In genomic region chr9:63354168-63354567, GRCm38 (mm10) we compare ENCODE assay signal across 24 mouse cellular contexts. TPM values are rescaled to one million over a fixed set of nuclear protein-coding genes. Genes with fewer than 3 reads are reported as not detected.
DNase-seq lines count a peak whose midpoint lies in the region; ATAC-seq and TF ChIP-seq lines count a peak whose summit lies in the region.
"Had no signal": no experiment of that assay in that cellular context is flagged by ENCODE, and none has a peak within 500 bp of the region (broad histone marks: within the 10 kb centered on the region; RNA-seq: fewer than 3 reads in every experiment).

No protein-coding gene starts in this region.

- H3K4me2 ChIP-seq in midbrain, embryonic 11.5 days: no peak overlapping the region
- H3K4me2 ChIP-seq in midbrain, embryonic 15.5 days: no peak overlapping the region
- H3K4me2 ChIP-seq in liver, postnatal 0 days (ENCODE audit: low read depth, low read length): no peak overlapping the region
- H3K4me2 ChIP-seq: embryonic facial prominence, embryonic 13.5 days; hindbrain, embryonic 14.5 days; intestine, embryonic 15.5 days; limb, embryonic 15.5 days; liver, embryonic 15.5 days; midbrain, embryonic 12.5 days; neural tube, embryonic 13.5 days had no signal

- H3K27me3 ChIP-seq in midbrain, embryonic 11.5 days (ENCODE audit: control insufficient read depth, insufficient read depth, low read length): no peaks in the 10 kb centered on the region
- no peaks in the 10 kb centered on the region for H3K27me3 ChIP-seq in midbrain, embryonic 15.5 days (replicated peaks)
- no peaks in the 10 kb centered on the region for H3K27me3 ChIP-seq in cerebellum, adult 2 months (ENCODE audit: control insufficient read depth, insufficient read depth, low read length)
- H3K27me3 ChIP-seq in liver, postnatal 0 days (ENCODE audit: insufficient read depth, low read length): no peaks in the 10 kb centered on the region
- H3K27me3 ChIP-seq: embryonic facial prominence, embryonic 13.5 days; intestine, embryonic 15.5 days; limb, embryonic 15.5 days; liver, embryonic 15.5 days; midbrain, embryonic 12.5 days; neural tube, embryonic 13.5 days had no signal

- no peaks in the 10 kb centered on the region for H3K36me3 ChIP-seq in midbrain, embryonic 11.5 days (ENCODE audit: control insufficient read depth, insufficient read depth, low read length)
- H3K36me3 ChIP-seq in midbrain, embryonic 15.5 days (replicated peaks): no peaks in the 10 kb centered on the region
- no peaks in the 10 kb centered on the region for H3K36me3 ChIP-seq in liver, postnatal 0 days (replicated peaks; ENCODE audit: insufficient read depth, low read length)
- H3K36me3 ChIP-seq: intestine, embryonic 15.5 days had no signal

- no peak overlapping the region for H3K9ac ChIP-seq in midbrain, embryonic 11.5 days (ENCODE audit: low read length)
- H3K9ac ChIP-seq in midbrain, embryonic 15.5 days: no peak overlapping the region
- no peak overlapping the region for H3K9ac ChIP-seq in liver, postnatal 0 days (replicated peaks)
- H3K9ac ChIP-seq: embryonic facial prominence, embryonic 13.5 days; hindbrain, embryonic 14.5 days; intestine, embryonic 15.5 days; limb, embryonic 15.5 days; liver, embryonic 15.5 days; midbrain, embryonic 12.5 days; neural tube, embryonic 13.5 days had no signal

- DNase-seq in adrenal gland, postnatal 10 days: peak; percentile 37
- no peak for DNase-seq in adrenal gland, postnatal 4 days (ENCODE audit: low spot score in 2 of 2)
- DNase-seq in midbrain, embryonic 11.5 days (ENCODE audit: low spot score, missing footprints): peak; percentile 72
- DNase-seq in kidney, adult 18-20 months: peak; percentile 35
- DNase-seq in kidney, postnatal 14 days: peak; percentile 43
- DNase-seq in cerebellum, adult 2 months: no peak
- no peak for DNase-seq in liver, postnatal 0 days
- DNase-seq: cerebellum, adult 11 months; cerebellum, postnatal 14 days; gastrocnemius, postnatal 25 days; heart, adult 2 months; heart, postnatal 36 days had no signal

- 81% methylated on average over 4 of the region's 4 CpGs for WGBS in midbrain, embryonic 11.5 days
- WGBS in midbrain, embryonic 15.5 days: 87% methylated on average over 4 of the region's 4 CpGs
- 88% methylated on average over 4 of the region's 4 CpGs for WGBS in cerebellum, adult 2 months
- 81% methylated on average over 4 of the region's 4 CpGs for WGBS in liver, postnatal 0 days (ENCODE audit: insufficient replicate concordance)

- no peak for TF ChIP-seq EP300 in liver, postnatal 0 days (IDR thresholded peaks at IDR 0.05; ENCODE audit: low read depth)

- no peak for ATAC-seq in midbrain, embryonic 11.5 days (ENCODE audit: low FRiP score)
- ATAC-seq in midbrain, embryonic 15.5 days (replicated peaks): no peak
- ATAC-seq in liver, postnatal 0 days: no peak
- ATAC-seq: activated CD4-positive, CD25-positive, alpha-beta regulatory T cell, adult 4 months; forebrain, embryonic 16.5 days; intestine, embryonic 15.5 days had no signal

- no peak overlapping the region for H3K4me3 ChIP-seq in midbrain, embryonic 11.5 days (ENCODE audit: low read depth, low read length)
- H3K4me3 ChIP-seq in midbrain, embryonic 15.5 days: no peak overlapping the region
- H3K4me3 ChIP-seq in cerebellum, adult 2 months (replicated peaks; ENCODE audit: insufficient read depth, low read depth, low read length): no peak overlapping the region
- no peak overlapping the region for H3K4me3 ChIP-seq in liver, postnatal 0 days (ENCODE audit: low read depth, low read length)
- H3K4me3 ChIP-seq: embryonic facial prominence, embryonic 13.5 days; heart, adult 2 months; intestine, embryonic 15.5 days; layer of hippocampus, adult 2 months; limb, embryonic 15.5 days; liver, embryonic 15.5 days; midbrain, embryonic 12.5 days; neural tube, embryonic 13.5 days had no signal

- no peaks in the 10 kb centered on the region for H3K9me3 ChIP-seq in midbrain, embryonic 11.5 days (ENCODE audit: control insufficient read depth, low read length)
- no peaks in the 10 kb centered on the region for H3K9me3 ChIP-seq in midbrain, embryonic 15.5 days
- H3K9me3 ChIP-seq in liver, postnatal 0 days (ENCODE audit: low read length): no peaks in the 10 kb centered on the region
- H3K9me3 ChIP-seq: embryonic facial prominence, embryonic 13.5 days; intestine, embryonic 15.5 days; limb, embryonic 15.5 days; liver, embryonic 15.5 days; midbrain, embryonic 12.5 days; neural tube, embryonic 13.5 days had no signal

- H3K27ac ChIP-seq in midbrain, embryonic 11.5 days (ENCODE audit: low read depth, low read length): no peak overlapping the region
- H3K27ac ChIP-seq in midbrain, embryonic 15.5 days: no peak overlapping the region
- H3K27ac ChIP-seq in cerebellum, adult 2 months (ENCODE audit: insufficient read depth, low read length): no peak overlapping the region
- no peak overlapping the region for H3K27ac ChIP-seq in liver, postnatal 0 days (ENCODE audit: low read depth)
- H3K27ac ChIP-seq: embryonic facial prominence, embryonic 13.5 days; heart, adult 2 months; hindbrain, embryonic 14.5 days; intestine, embryonic 15.5 days; layer of hippocampus, adult 2 months; limb, embryonic 15.5 days; liver, embryonic 15.5 days; macrophage; midbrain, embryonic 12.5 days; neural tube, embryonic 13.5 days had no signal

- no peaks in the 10 kb centered on the region for H3K4me1 ChIP-seq in midbrain, embryonic 11.5 days (ENCODE audit: control insufficient read depth, insufficient read depth, low read length)
- H3K4me1 ChIP-seq in midbrain, embryonic 15.5 days: no peaks in the 10 kb centered on the region
- H3K4me1 ChIP-seq in cerebellum, adult 2 months (ENCODE audit: control insufficient read depth, insufficient read depth, low read length): peaks cover 3% of the 10 kb centered on the region; the same call in 1 of the 2 replicates
- H3K4me1 ChIP-seq in liver, postnatal 0 days (ENCODE audit: insufficient read depth): no peaks in the 10 kb centered on the region
- H3K4me1 ChIP-seq: intestine, embryonic 15.5 days; limb, embryonic 15.5 days; liver, embryonic 15.5 days; midbrain, embryonic 12.5 days had no signal

- TF ChIP-seq POLR2A in cerebellum, adult 2 months (IDR thresholded peaks at IDR 0.05; ENCODE audit: borderline replicate concordance, insufficient read depth, low read length): no peak

- no peak for TF ChIP-seq CTCF in cerebellum, adult 2 months (IDR thresholded peaks at IDR 0.05; ENCODE audit: borderline replicate concordance, insufficient read depth, low read depth, low read length)
- no peak for TF ChIP-seq CTCF in liver, postnatal 0 days (IDR thresholded peaks at IDR 0.05; ENCODE audit: low read depth)

RNA-seq across cellular contexts. Expression of gene Map2k5, which starts 23.5 kb away (rescaled TPM):
- total RNA-seq in adrenal gland, postnatal 10 days (2021): 10 to 100 TPM; 27.0 to 35.4 TPM
- 10 to 100 TPM; 44.6 to 46.0 TPM for total RNA-seq in adrenal gland, postnatal 4 days (2021)
- 36.9 and 37.8 TPM in 2 replicates for polyA plus RNA-seq in midbrain, embryonic 11.5 days (2014; fragmentation: Nextera tagmentation; extraction: Ambion mirVana)
- 38.7 and 40.5 TPM in 2 replicates for polyA plus RNA-seq in midbrain, embryonic 15.5 days (2015; fragmentation: Nextera tagmentation; extraction: Ambion mirVana)
- polyA plus RNA-seq in cerebellum, adult 2 months (2012; rRNA removed): 36.2 and 38.4 TPM in 2 replicates
- 9.1 and 10.3 TPM in 2 replicates for polyA plus RNA-seq in liver, postnatal 0 days (2015; fragmentation: Nextera tagmentation; extraction: Ambion mirVana)

RNA-seq across cellular contexts. Expression of gene 2300009A05Rik, which starts 44.9 kb away (rescaled TPM):
- total RNA-seq in adrenal gland, postnatal 10 days (2021): 10 to 100 TPM; 49.1 to 55.6 TPM
- total RNA-seq in adrenal gland, postnatal 4 days (2021): 10 to 100 TPM; 39.0 to 41.6 TPM
- polyA plus RNA-seq in midbrain, embryonic 11.5 days (2014; fragmentation: Nextera tagmentation; extraction: Ambion mirVana): 43.2 and 46.5 TPM in 2 replicates
- polyA plus RNA-seq in midbrain, embryonic 15.5 days (2015; fragmentation: Nextera tagmentation; extraction: Ambion mirVana): 63.0 and 64.5 TPM in 2 replicates
- 49.0 and 57.7 TPM in 2 replicates for polyA plus RNA-seq in cerebellum, adult 2 months (2012; rRNA removed)
- polyA plus RNA-seq in liver, postnatal 0 days (2015; fragmentation: Nextera tagmentation; extraction: Ambion mirVana): 54.2 and 55.3 TPM in 2 replicates

Comparison
In these comparisons a context has a peak if more than half of its experiments do, and no peak if none do; other contexts are left out.
1. DNase-seq: peak in adrenal gland, postnatal 10 days (single experiment), midbrain, embryonic 11.5 days (single experiment), kidney, adult 18-20 months (single experiment) and kidney, postnatal 14 days (single experiment); none in adrenal gland, postnatal 4 days (0 of 2), cerebellum, adult 2 months (0 of 2) and liver, postnatal 0 days (single experiment).